Mouse (Mus musculus): ENCODE data around the gene Ppp2r5a. TPM values are rescaled to one million over a fixed set of nuclear protein-coding genes. Genes with fewer than 3 reads are reported as not detected.
A peak's percentile ranks its signal among the peaks of the same experiment; 100 is the strongest.

Ppp2r5a gene
- polyA plus RNA-seq, 1 experiment = 28.1 TPM

- H3K27me3 ChIP-seq (ENCODE audit: control insufficient read depth, insufficient read depth, insufficient read length) = no peaks in the 10 kb centered on the region
- peak; percentile 83 for TF ChIP-seq POLR2A (IDR thresholded peaks at IDR 0.05; ENCODE audit: insufficient read length, low read depth)
- peak in 1 of 3 experiments; percentile 39 for TF ChIP-seq MYOD1 (IDR thresholded peaks at IDR 0.05; ENCODE audit: control insufficient read depth in 1 of 3, insufficient read length in 2 of 3, low read depth in 2 of 3)
- TF ChIP-seq POLR2AphosphoS2 (IDR thresholded peaks at IDR 0.05; ENCODE audit: insufficient read length, low read depth) = peak; percentile 92
- TF ChIP-seq CEBPB (IDR thresholded peaks at IDR 0.05; ENCODE audit: insufficient read depth, poor library complexity, severe bottlenecking) = peak; percentile 79
- TF ChIP-seq SRF (IDR thresholded peaks at IDR 0.05; ENCODE audit: control insufficient read depth, insufficient read length, low read depth) = no peak
- peak in 1 of 3 experiments; percentile 31 for TF ChIP-seq MYOG (IDR thresholded peaks at IDR 0.05; ENCODE audit: control insufficient read depth in 1 of 3, insufficient read depth in 1 of 3, insufficient read length in 2 of 3, low read depth in 2 of 3)
- peak overlapping the region; percentile 54 for H3K4me3 ChIP-seq
- H3K36me3 ChIP-seq (ENCODE audit: control insufficient read depth, insufficient read depth) = no peaks in the 10 kb centered on the region
- peaks cover 39% of the 10 kb centered on the region for H3K79me2 ChIP-seq (ENCODE audit: control insufficient read depth, insufficient read depth)
- H3ac ChIP-seq (ENCODE audit: control insufficient read depth, insufficient read length) = peak overlapping the region; percentile 88
- peak overlapping the region; percentile 80 for H3K4me2 ChIP-seq (ENCODE audit: low read depth)
Measured at GRCm38 (mm10) chr1:191396897-191397849, 5.9 kb downstream of the Ppp2r5a start.

DNA sequence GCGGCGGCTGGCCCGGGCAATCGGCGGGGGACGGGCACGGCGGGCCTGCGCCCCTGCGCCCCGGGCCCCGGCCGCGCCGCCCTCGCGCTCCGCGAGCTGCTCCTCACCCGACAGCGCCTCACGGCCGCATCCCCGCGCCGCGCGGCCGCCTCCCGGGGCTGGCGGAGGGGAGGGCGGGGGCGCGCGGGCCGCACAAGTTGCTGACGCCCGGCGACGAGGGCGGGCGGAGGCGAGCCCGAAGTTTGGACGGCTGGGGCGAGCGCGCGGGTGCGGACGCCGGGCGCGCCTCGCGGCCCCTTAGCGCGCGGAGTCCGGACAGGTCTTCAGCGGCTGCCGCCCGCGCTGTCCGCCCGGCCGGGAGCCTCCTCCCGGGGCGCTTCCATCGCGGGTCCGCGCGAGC lies 6.6 kb downstream of the Ppp2r5a start:
- no peak overlapping the region for H3K4me2 ChIP-seq (ENCODE audit: low read depth)
- peak overlapping the region; percentile 88 for H3ac ChIP-seq (ENCODE audit: control insufficient read depth, insufficient read length)
- H3K36me3 ChIP-seq (ENCODE audit: control insufficient read depth, insufficient read depth) = no peaks in the 10 kb centered on the region
- H3K27me3 ChIP-seq (ENCODE audit: control insufficient read depth, insufficient read depth, insufficient read length) = no peaks in the 10 kb centered on the region
- H3K79me2 ChIP-seq (ENCODE audit: control insufficient read depth, insufficient read depth) = peaks cover 46% of the 10 kb centered on the region
- TF ChIP-seq CEBPB (IDR thresholded peaks at IDR 0.05; ENCODE audit: insufficient read depth, poor library complexity, severe bottlenecking) = no peak
- TF ChIP-seq MAX (IDR thresholded peaks at IDR 0.05; ENCODE audit: low read depth) = no peak
- TF ChIP-seq USF1 (IDR thresholded peaks at IDR 0.05; ENCODE audit: low read depth) = no peak
- TF ChIP-seq POLR2A (IDR thresholded peaks at IDR 0.05; ENCODE audit: insufficient read length, low read depth) = no peak
- TF ChIP-seq TCF12 (IDR thresholded peaks at IDR 0.05; ENCODE audit: insufficient read depth, poor library complexity, severe bottlenecking) = no peak
- TF ChIP-seq MYOD1 (IDR thresholded peaks at IDR 0.05; ENCODE audit: control insufficient read depth in 1 of 3, insufficient read length in 2 of 3, low read depth in 2 of 3) = no peak
- no peak for TF ChIP-seq REST (IDR thresholded peaks at IDR 0.05; ENCODE audit: insufficient read depth, insufficient read length)
- peak overlapping the region; percentile 54 for H3K4me3 ChIP-seq

- peak overlapping the region; percentile 90 for H3K4me2 ChIP-seq (ENCODE audit: low read depth)
Measured at GRCm38 (mm10) chr1:191395871-191396433, 7.1 kb downstream of the Ppp2r5a start.

DNA sequence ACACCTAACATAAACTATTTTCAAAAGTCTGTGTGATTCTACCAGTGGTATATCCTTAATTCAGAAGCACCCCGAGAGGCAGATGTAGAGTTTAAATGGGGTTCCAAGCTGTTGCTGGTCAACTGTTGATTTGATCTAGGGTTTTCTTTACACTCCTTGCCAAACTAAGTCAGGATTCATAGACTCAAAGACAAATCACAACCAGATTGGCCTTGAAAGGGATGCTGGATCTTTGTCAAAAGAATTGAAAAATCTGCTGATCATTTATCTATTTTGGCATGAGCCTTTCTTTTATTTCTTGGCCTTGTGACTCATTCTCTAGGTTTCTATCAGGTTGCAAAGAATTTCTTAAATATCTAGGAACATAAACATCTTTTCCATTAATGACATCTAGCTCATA lies 7.9 kb downstream of the Ppp2r5a start:
- Histone ChIP-seq H3ac (ENCODE audit: control insufficient read depth, insufficient read length) (no peak overlapping the region), H3K4me3 (peak overlapping the region; percentile 54), H3K36me3 (ENCODE audit: control insufficient read depth, insufficient read depth) (no peaks in the 10 kb centered on the region), H3K79me2 (ENCODE audit: control insufficient read depth, insufficient read depth) (peaks cover 59% of the 10 kb centered on the region), H3K4me2 (ENCODE audit: low read depth) (peak overlapping the region; percentile 90), H3K27me3 (ENCODE audit: control insufficient read depth, insufficient read depth, insufficient read length) (no peaks in the 10 kb centered on the region)
- TF ChIP-seq REST (IDR thresholded peaks at IDR 0.05; ENCODE audit: insufficient read depth, insufficient read length) (no peak), TCF12 (IDR thresholded peaks at IDR 0.05; ENCODE audit: insufficient read depth, poor library complexity, severe bottlenecking) (no peak), TCF3 (IDR thresholded peaks at IDR 0.05; ENCODE audit: insufficient read length, low read depth) (no peak), POLR2AphosphoS2 (IDR thresholded peaks at IDR 0.05; ENCODE audit: insufficient read length, low read depth) (no peak), CEBPB (IDR thresholded peaks at IDR 0.05; ENCODE audit: insufficient read depth, poor library complexity, severe bottlenecking) (no peak), MYOG (IDR thresholded peaks at IDR 0.05; ENCODE audit: control insufficient read depth in 1 of 3, insufficient read depth in 1 of 3, insufficient read length in 2 of 3, low read depth in 2 of 3) (no peak), POLR2A (IDR thresholded peaks at IDR 0.05; ENCODE audit: insufficient read length, low read depth) (no peak), MAX (IDR thresholded peaks at IDR 0.05; ENCODE audit: low read depth) (no peak), MYOD1 (IDR thresholded peaks at IDR 0.05; ENCODE audit: control insufficient read depth in 1 of 3, insufficient read length in 2 of 3, low read depth in 2 of 3) (no peak), E2F4 (IDR thresholded peaks at IDR 0.05; ENCODE audit: insufficient read depth) (no peak)

More at GRCm38 (mm10) chr1:191395871-191396433, 7.1 kb downstream of the Ppp2r5a start:
- H3K4me3 ChIP-seq = peak overlapping the region; percentile 54
- TF ChIP-seq POLR2A (IDR thresholded peaks at IDR 0.05; ENCODE audit: insufficient read length, low read depth) (peak; percentile 6), E2F4 (IDR thresholded peaks at IDR 0.05; ENCODE audit: insufficient read depth) (no peak)
- peaks cover 51% of the 10 kb centered on the region for H3K79me2 ChIP-seq (ENCODE audit: control insufficient read depth, insufficient read depth)
- peak overlapping the region; percentile 88 for H3ac ChIP-seq (ENCODE audit: control insufficient read depth, insufficient read length)
- no peaks in the 10 kb centered on the region for H3K36me3 ChIP-seq (ENCODE audit: control insufficient read depth, insufficient read depth)
- H3K27me3 ChIP-seq (ENCODE audit: control insufficient read depth, insufficient read depth, insufficient read length) = no peaks in the 10 kb centered on the region

DNA sequence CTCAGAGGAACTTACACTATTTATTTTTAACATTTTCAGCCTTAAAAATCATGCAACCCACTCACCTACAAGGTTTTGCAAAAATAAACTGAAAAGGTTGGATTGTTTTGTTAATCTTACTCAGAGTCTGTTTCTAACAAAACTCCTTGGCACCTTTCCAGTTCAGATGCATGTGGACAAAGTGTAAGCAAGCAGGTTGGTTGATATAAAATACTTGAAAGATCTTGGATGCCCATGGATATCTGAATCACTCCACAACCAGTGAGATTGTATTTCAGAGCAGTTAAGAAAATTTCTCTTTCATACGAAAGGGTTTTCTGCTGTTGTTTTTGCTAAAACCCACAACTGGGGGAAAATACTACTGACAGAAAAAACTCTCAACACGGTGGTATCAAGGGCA lies 8.9 kb downstream of the Ppp2r5a start:
- TF ChIP-seq CEBPB (IDR thresholded peaks at IDR 0.05; ENCODE audit: insufficient read depth, poor library complexity, severe bottlenecking) (no peak), SRF (IDR thresholded peaks at IDR 0.05; ENCODE audit: control insufficient read depth, insufficient read length, low read depth) (no peak), TCF3 (IDR thresholded peaks at IDR 0.05; ENCODE audit: insufficient read length, low read depth) (no peak), POLR2AphosphoS2 (IDR thresholded peaks at IDR 0.05; ENCODE audit: insufficient read length, low read depth) (no peak), MYOD1 (IDR thresholded peaks at IDR 0.05; ENCODE audit: control insufficient read depth in 1 of 3, insufficient read length in 2 of 3, low read depth in 2 of 3) (no peak), E2F4 (IDR thresholded peaks at IDR 0.05; ENCODE audit: insufficient read depth) (no peak), MYOG (IDR thresholded peaks at IDR 0.05; ENCODE audit: control insufficient read depth in 1 of 3, insufficient read depth in 1 of 3, insufficient read length in 2 of 3, low read depth in 2 of 3) (no peak), POLR2A (IDR thresholded peaks at IDR 0.05; ENCODE audit: insufficient read length, low read depth) (no peak), USF1 (IDR thresholded peaks at IDR 0.05; ENCODE audit: low read depth) (no peak), TCF12 (IDR thresholded peaks at IDR 0.05; ENCODE audit: insufficient read depth, poor library complexity, severe bottlenecking) (no peak), MAX (IDR thresholded peaks at IDR 0.05; ENCODE audit: low read depth) (no peak)
- no peak overlapping the region for H3ac ChIP-seq (ENCODE audit: control insufficient read depth, insufficient read length)
- H3K36me3 ChIP-seq (ENCODE audit: control insufficient read depth, insufficient read depth) = no peaks in the 10 kb centered on the region
- peaks cover 70% of the 10 kb centered on the region for H3K79me2 ChIP-seq (ENCODE audit: control insufficient read depth, insufficient read depth)
- H3K4me2 ChIP-seq (ENCODE audit: low read depth) = peak overlapping the region; percentile 90
- peak overlapping the region; percentile 54 for H3K4me3 ChIP-seq
- no peaks in the 10 kb centered on the region for H3K27me3 ChIP-seq (ENCODE audit: control insufficient read depth, insufficient read depth, insufficient read length)

Measured in myocyte (in vitro differentiated cells).